Mouse (Mus musculus) megakaryocyte, embryonic 14.5 days (primary cell): ENCODE results near the gene Col1a1.

ENCODE experiments used
- FLI1 ChIP-seq: IDR thresholded peaks from 2 replicates; pipeline ENCODE4 v1.6.1; 2012; ENCODE audit warnings: low read length, inconsistent platforms, mixed read lengths
- GATA1 ChIP-seq: IDR thresholded peaks from 3 replicates; pipeline ENCODE4 v1.6.1; 2012; ENCODE audit warnings: mixed read lengths, low read length, inconsistent platforms, borderline replicate concordance

GRCm38 (mm10) chr11:94945236-94945635, 9.2 kb downstream of the Col1a1 start:
- no peak for TF ChIP-seq GATA1
- TF ChIP-seq FLI1: no peak
